Mouse (Mus musculus) hindbrain, embryonic 11.5 days (tissue): ENCODE results near the gene Cdca7. TPM values are rescaled to one million over a fixed set of nuclear protein-coding genes. Genes with fewer than 3 reads are reported as not detected.
A peak's percentile ranks its signal among the peaks of the same experiment; 100 is the strongest.

ENCODE experiments used
- ATAC-seq: fragments of 200-750 bp; cut with Nextera tagmentation; 2 replicates; pipeline ENCODE4 v1.8.0; 2017; ENCODE audit warnings: mild to moderate bottlenecking, moderate TSS enrichment, moderate library complexity; ENCODE audit not compliant: low FRiP score
- DNase-seq: peaks from one replicate; pipeline ENCODE4 v3.0.0-alpha.2; 2015; ENCODE audit warnings: low spot score
- H3K27ac ChIP-seq: fragments of 300-500 bp; sonication (generic); 2 replicates; pipeline ENCODE4 v1.5.1; 2014; ENCODE audit warnings: mild to moderate bottlenecking, low read depth, low read length
- H3K27me3 ChIP-seq: fragments of 300-500 bp; sonication (generic); 2 replicates; pipeline ENCODE4 v1.6.1; 2014; ENCODE audit warnings: mild to moderate bottlenecking, low read length, moderate library complexity, mixed read lengths; ENCODE audit not compliant: control insufficient read depth, insufficient read depth
- H3K36me3 ChIP-seq: fragments of 300-500 bp; sonication (generic); 2 replicates; pipeline ENCODE4 v1.6.1; 2014; ENCODE audit warnings: mild to moderate bottlenecking, low read length, moderate library complexity, mixed read lengths; ENCODE audit not compliant: control insufficient read depth, insufficient read depth
- H3K4me1 ChIP-seq: fragments of 300-500 bp; sonication (generic); replicated peaks from 2 replicates; pipeline ENCODE4 v1.6.1; 2014; ENCODE audit warnings: low read length, mixed read lengths; ENCODE audit not compliant: control insufficient read depth, insufficient read depth
- H3K4me2 ChIP-seq: fragments of 300-500 bp; sonication (generic); replicated peaks from 2 replicates; pipeline ENCODE4 v1.6.1; 2014; ENCODE audit warnings: mild to moderate bottlenecking, low read depth, low read length
- H3K4me3 ChIP-seq: fragments of 300-500 bp; sonication (generic); 2 replicates; pipeline ENCODE4 v1.5.1; 2014; ENCODE audit warnings: low read depth, low read length
- H3K9ac ChIP-seq: fragments of 300-500 bp; sonication (generic); 2 replicates; pipeline ENCODE4 v1.6.1; 2014; ENCODE audit warnings: low read depth, low read length
- H3K9me3 ChIP-seq: fragments of 300-500 bp; sonication (generic); 2 replicates; pipeline ENCODE4 v1.6.1; 2016; ENCODE audit warnings: low read length; ENCODE audit not compliant: control insufficient read depth
- WGBS: fragments of 180-500 bp; shearing (Covaris S2); extraction: QIAGEN DNeasy Blood & Tissue Kit; methylation state at CpG from one replicate; pipeline ENCODE4 v1.1.7; 2014; 5-methylcytosine and 5-hydroxymethylcytosine counted together
- polyA plus RNA-seq: library from polyadenylated mRNA; unstranded; fragments of >200 nt; fragmentation: Nextera tagmentation; extraction: Ambion mirVana; gene quantifications from 2 replicates; pipeline ENCODE4 v1.2.1, GENCODE M21; 2014

The Cdca7 gene
- polyA plus RNA-seq, 1 experiment from 2014 or later, result 156 TPM

DNA sequence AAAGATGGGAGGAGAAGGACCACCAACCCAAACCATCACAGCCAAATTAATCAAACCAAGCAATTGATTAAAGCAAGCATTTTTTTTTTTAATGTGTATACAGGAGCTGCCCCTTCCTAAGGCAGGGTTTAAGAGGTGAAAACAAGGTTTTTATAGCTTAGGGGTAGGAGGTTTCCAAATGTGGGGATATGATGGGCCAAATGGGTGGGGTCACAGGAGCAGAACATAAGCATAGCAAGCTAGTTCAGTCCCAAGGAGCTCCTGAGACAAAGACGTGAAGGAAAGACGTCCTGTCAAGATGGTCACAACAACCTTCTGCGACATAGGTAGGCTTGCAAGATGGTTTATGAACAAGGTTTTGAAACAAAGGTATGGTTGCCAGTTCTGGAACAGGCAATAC lies 49.6 kb downstream of the Cdca7 start:
- Histone ChIP-seq H3K4me1 (0 out of 2 replicates have a peak, but pooled peaks cover 2% of the 10 kb centered on the region), H3K36me3 (no peaks in the 10 kb centered on the region), H3K27me3 (no peaks in the 10 kb centered on the region), H3K27ac (no peak overlapping the region), H3K4me3 (no peak overlapping the region), H3K4me2 (no peak overlapping the region), H3K9me3 (no peaks in the 10 kb centered on the region), H3K9ac (no peak overlapping the region)
- DNase-seq, result no peak
- whole genome bisulfite sequencing, result 87% methylated on average over 3 of the region's 3 CpGs
- no peak for ATAC-seq

GRCm38 (mm10) chr2:72529026-72529357 lies 53.0 kb downstream of the Cdca7 start:
- H3K27ac ChIP-seq, result peak overlapping the region; percentile 67
- ATAC-seq (peak; percentile 49), DNase-seq (no peak)
- 0 out of 2 replicates have a peak, but pooled peaks cover 2% of the 10 kb centered on the region for H3K4me1 ChIP-seq
- no peaks in the 10 kb centered on the region for H3K27me3 ChIP-seq
- no peaks in the 10 kb centered on the region for H3K36me3 ChIP-seq
- WGBS, result 40% methylated on average over 10 of the region's 10 CpGs
- no peak overlapping the region; the same call in 1 of the 2 replicates for H3K4me3 ChIP-seq
- no peak overlapping the region for H3K4me2 ChIP-seq
- H3K9me3 ChIP-seq, result no peaks in the 10 kb centered on the region
- H3K9ac ChIP-seq, result no peak overlapping the region

DNA sequence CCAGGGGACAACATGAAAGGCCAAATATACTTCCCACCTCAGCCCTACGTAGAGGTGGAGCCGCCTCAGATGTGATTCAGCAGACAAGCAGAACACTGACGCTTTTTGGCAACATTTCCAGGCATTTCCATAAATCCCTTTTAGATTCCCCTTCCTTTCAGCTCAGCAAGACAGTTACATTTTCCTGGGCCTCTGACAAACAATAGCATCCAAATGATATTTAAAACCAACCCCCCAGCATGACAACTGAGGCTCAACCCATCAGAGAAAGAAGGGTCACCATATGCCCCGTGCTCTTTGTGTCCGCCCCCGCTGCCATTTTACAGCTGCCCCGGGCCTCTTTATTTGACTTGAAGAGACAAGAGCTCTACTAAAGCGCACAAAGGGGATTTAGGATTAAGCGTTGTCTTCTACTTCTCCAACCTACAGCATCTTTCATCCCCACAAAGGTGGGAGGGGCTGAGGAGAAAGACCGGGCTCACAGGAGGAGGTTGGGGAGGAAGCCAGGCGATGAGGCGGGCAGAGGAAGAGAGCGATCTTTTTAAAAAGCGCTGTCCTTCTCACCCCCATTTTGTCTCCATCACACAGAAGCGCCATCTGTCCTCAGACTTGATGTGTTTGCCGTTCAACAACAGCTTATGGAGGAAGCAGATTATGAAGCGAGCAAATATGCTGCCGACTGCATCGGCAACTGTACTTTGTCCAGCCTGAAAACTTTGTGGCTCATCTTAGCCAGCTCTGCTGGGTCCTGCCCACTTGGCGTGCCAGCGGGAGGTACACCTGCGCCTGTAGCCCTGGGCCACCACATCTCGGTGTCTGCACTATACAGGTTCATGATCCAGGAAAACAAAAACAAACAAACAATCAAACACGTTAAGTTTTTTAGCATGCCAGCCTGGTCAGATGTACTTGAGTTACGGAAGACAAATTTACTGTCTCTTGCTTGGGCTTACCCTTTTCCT lies 53.7 kb downstream of the Cdca7 start:
- Histone ChIP-seq H3K27me3 (no peaks in the 10 kb centered on the region), H3K4me3 (peak overlapping the region; percentile 3; the same call in 1 of the 2 replicates), H3K27ac (peak overlapping the region; percentile 67)

DNA sequence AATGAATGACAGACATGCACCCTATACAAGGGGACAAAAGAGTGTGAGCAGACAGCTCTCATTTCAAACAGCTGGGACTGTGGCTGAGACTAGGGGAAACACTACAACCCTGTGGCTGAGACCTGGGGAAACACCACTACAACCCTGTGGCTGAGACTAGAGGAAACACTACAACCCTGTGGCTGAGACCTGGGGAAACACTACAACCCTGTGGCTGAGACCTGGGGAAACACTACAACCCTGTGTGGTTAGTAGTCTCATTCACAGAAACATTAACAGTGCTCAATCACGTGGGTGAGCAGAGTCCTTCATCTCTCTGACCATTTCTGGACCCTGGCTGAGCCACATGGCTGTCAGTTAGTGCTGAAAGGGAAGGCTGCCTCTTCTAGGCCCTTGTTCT lies 59.9 kb downstream of the Cdca7 start:
- ATAC-seq, result no peak
- no peak overlapping the region for H3K4me2 ChIP-seq
- no peak overlapping the region for H3K27ac ChIP-seq
- 35% methylated on average over 1 of the region's 1 CpGs for WGBS
- H3K4me3 ChIP-seq, result no peak overlapping the region
- H3K9ac ChIP-seq, result no peak overlapping the region
- no peaks in the 10 kb centered on the region for H3K9me3 ChIP-seq
- no peaks in the 10 kb centered on the region for H3K36me3 ChIP-seq
- no peaks in the 10 kb centered on the region for H3K27me3 ChIP-seq
- H3K4me1 ChIP-seq, result no peaks in the 10 kb centered on the region
- no peak for DNase-seq

More for the DNA sequence above, 53.7 kb downstream of the Cdca7 start:
- Histone ChIP-seq H3K9me3 (no peaks in the 10 kb centered on the region), H3K4me1 (0 out of 2 replicates have a peak, but pooled peaks cover 2% of the 10 kb centered on the region), H3K9ac (peak overlapping the region; percentile 46; the same call in 1 of the 2 replicates), H3K36me3 (no peaks in the 10 kb centered on the region), H3K4me2 (peak overlapping the region; percentile 33)
- WGBS, result 27% methylated on average over 25 of the region's 25 CpGs
- ATAC-seq (peak; percentile 74), DNase-seq (peak; percentile 70)

Other genes with a start within 250 kb of the Cdca7 start
- 9.1 and 11.0 TPM in 2 replicates for gene Map3k20, start 190.5 kb upstream of the Cdca7 start, polyA plus RNA-seq